In the genomic region with DNA sequence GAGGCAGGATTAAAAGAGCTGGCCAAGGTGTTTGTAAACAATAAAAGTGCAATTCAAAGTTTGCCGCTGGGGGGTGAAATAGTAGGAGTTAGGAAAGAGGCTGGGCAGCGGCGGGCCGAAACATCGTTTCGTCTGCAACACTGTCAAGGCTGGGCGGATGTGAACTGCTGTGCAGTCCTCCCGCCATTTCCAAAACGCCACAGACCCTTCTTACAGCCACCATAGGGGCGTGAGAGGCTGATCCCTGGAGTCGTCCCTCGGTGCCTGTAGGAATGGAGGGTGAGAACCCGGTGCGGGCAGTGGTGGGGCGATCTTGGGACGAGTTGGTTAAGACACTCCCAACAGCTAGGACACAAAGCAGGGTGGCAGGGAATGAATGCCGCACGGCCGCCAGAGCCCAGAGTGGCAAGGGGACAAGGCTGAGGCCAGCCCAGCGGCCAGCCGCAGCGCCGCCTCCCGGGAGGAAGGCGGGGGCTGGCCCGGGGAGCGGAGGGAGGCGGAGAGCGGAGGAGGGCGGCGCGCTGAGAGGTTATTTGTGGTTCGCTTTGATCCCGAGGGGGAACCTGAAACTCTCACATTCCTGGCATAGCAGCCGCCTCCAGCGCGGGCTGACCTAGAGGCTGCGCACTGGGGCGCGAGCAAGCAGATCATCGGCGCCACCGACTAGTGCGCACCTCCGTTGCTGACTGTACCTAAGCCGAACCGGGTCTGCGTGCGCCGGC, we compare ENCODE assay signal across 8 mouse cellular contexts. TPM values are rescaled to one million over a fixed set of nuclear protein-coding genes. Genes with fewer than 3 reads are reported as not detected.
A peak's percentile ranks its signal among the peaks of the same experiment; 100 is the strongest.
DNase-seq lines count a peak whose midpoint lies in the region; ATAC-seq and TF ChIP-seq lines count a peak whose summit lies in the region.

No protein-coding gene starts in this region.

- peak overlapping the region; percentile 78 for H3K4me2 ChIP-seq in lung, embryonic 14.5 days

- peaks cover 25% of the 10 kb centered on the region for H3K36me3 ChIP-seq in lung, embryonic 14.5 days (ENCODE audit: insufficient read depth)

- DNase-seq in MN1 (ENCODE audit: low spot score) = peak; percentile 75
- DNase-seq in cerebellum, adult 2 months = peak; percentile 90
- DNase-seq in layer of hippocampus, adult 9-10 months (ENCODE audit: low spot score) = peak; percentile 62
- DNase-seq in lung, embryonic 14.5 days = peak; percentile 96
- DNase-seq in ovary, adult 18-20 months (ENCODE audit: low spot score) = peak; percentile 89
- DNase-seq in thymus, postnatal 25 days = peak; percentile 5

- no peaks in the 10 kb centered on the region for H3K9me3 ChIP-seq in lung, embryonic 14.5 days (ENCODE audit: low read depth, low read length)

- peak; percentile 21; the same call in 1 of the 2 replicates for TF ChIP-seq CTCF in cerebellum, adult 2 months (IDR thresholded peaks at IDR 0.05; ENCODE audit: borderline replicate concordance, insufficient read depth, low read depth, low read length)
- TF ChIP-seq CTCF in lung, embryonic 14.5 days (IDR thresholded peaks at IDR 0.05; ENCODE audit: low read depth) = peak; percentile 49

- under 1% methylated on average over 50 of the region's 50 CpGs for WGBS in cerebellum, adult 2 months
- WGBS in lung, embryonic 14.5 days = 2% methylated on average over 48 of the region's 50 CpGs

- H3K9ac ChIP-seq in lung, embryonic 14.5 days = peak overlapping the region; percentile 98

- ATAC-seq in frontal cortex, adult (ENCODE audit: low TSS enrichment) = peak; percentile 68
- peak; percentile 43 to 68 for ATAC-seq in hematopoietic stem cell, adult 5-6 weeks (replicated peaks in 1 of 2; ENCODE audit: insufficient read depth in 1 of 2, low FRiP score in 2 of 2, low TSS enrichment in 1 of 2, low read depth in 1 of 2, poor library complexity in 2 of 2, severe bottlenecking in 2 of 2)
- peak; percentile 88 for ATAC-seq in lung, embryonic 14.5 days (ENCODE audit: insufficient read depth)

- peak; percentile 83 for TF ChIP-seq POLR2A in cerebellum, adult 2 months (IDR thresholded peaks at IDR 0.05; ENCODE audit: borderline replicate concordance, insufficient read depth, low read length)

- H3K27me3 ChIP-seq in cerebellum, adult 2 months (ENCODE audit: control insufficient read depth, insufficient read depth, low read length) = no peaks in the 10 kb centered on the region
- H3K27me3 ChIP-seq in lung, embryonic 14.5 days (ENCODE audit: insufficient read depth, low read length) = no peaks in the 10 kb centered on the region

- peak overlapping the region; percentile 89 for H3K4me3 ChIP-seq in cerebellum, adult 2 months (replicated peaks; ENCODE audit: insufficient read depth, low read depth, low read length)
- H3K4me3 ChIP-seq in lung, embryonic 14.5 days (ENCODE audit: low read depth, low read length) = peak overlapping the region; percentile 94

- H3K4me1 ChIP-seq in cerebellum, adult 2 months (ENCODE audit: control insufficient read depth, insufficient read depth, low read length) = peaks cover 20% of the 10 kb centered on the region
- H3K4me1 ChIP-seq in lung, embryonic 14.5 days (ENCODE audit: insufficient read depth) = peaks cover 45% of the 10 kb centered on the region

- H3K27ac ChIP-seq in cerebellum, adult 2 months (ENCODE audit: insufficient read depth, low read length) = peak overlapping the region; percentile 92
- H3K27ac ChIP-seq in lung, embryonic 14.5 days (ENCODE audit: low read depth) = peak overlapping the region; percentile 100

RNA-seq across cellular contexts. Expression of a gene that starts 0.9 kb away (rescaled TPM):
- polyA plus RNA-seq in cerebellum, adult 2 months (2012; rRNA removed) = 23.1 and 24.4 TPM in 2 replicates
- 1.4 and 7.3 TPM in 2 replicates for total RNA-seq in hematopoietic stem cell, adult 5-6 weeks (2017)
- polyA plus RNA-seq in lung, embryonic 14.5 days (2014; fragmentation: Nextera tagmentation; extraction: Ambion mirVana) = 40.3 and 49.4 TPM in 2 replicates

Comparison
In these comparisons a context has a peak if more than half of its experiments do, and no peak if none do; other contexts are left out.
1. Peak in every context shown above with its lines: DNase-seq, ATAC-seq, H3K4me3 ChIP-seq and H3K27ac ChIP-seq.
2. DNase-seq: peak in every context shown above with its lines; median percentile 96 in lung, embryonic 14.5 days; 90 in cerebellum, adult 2 months; 89 in ovary, adult 18-20 months; 75 in MN1; 62 in layer of hippocampus, adult 9-10 months; 5 in thymus, postnatal 25 days.